Mouse (Mus musculus) stomach, postnatal 0 days (tissue): ENCODE data around the gene E130308A19Rik.

ENCODE experiments used
- CTCF ChIP-seq: IDR thresholded peaks from 2 replicates; pipeline ENCODE4 v1.5.1; 2016; ENCODE audit warnings: antibody characterized with exemption, low read depth, mild to moderate bottlenecking, moderate library complexity
- EP300 ChIP-seq: optimal IDR thresholded peaks from 2 replicates; pipeline ENCODE3; 2016; ENCODE audit warnings: antibody characterized with exemption

DNA sequence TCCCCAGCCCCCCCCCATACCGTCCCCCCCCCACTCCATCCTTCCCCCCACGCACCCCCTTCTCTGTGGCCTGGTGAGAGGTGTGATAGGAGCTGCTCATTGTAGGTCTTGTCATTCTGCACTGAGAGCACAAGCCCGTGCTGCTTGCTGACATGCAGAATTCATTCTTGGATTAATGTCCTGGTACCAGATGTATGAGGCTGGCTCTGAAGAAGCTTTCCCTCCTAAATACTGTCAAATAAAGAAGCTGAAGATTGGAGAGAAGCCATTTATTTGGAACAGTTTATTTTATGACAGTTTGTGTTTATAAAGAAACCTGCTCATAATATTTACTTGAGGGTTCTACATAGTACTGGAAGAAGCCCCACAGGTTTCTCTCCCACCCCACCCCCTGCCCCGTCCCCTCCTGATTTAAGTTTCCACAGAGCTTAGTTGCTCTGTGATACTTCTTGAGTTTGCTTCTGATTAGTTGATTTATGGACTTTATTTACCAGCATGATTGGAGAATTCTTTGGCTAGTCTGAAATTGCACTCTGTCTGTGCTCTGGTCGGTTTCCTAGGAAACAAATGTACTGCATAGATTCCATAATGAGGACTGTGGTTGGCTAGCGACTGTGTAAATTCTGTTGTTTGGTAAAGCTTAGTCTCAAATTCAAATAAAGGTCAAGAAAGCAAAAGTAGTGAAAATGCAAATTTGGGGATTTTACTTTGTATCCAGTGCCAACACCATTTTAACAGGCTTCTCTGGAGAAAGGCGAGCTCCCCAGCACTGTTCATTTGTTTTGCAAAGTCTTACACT is 3.3 kb downstream of the E130308A19Rik start:
- TF ChIP-seq EP300: no peak
- TF ChIP-seq CTCF: no peak
